Mouse (Mus musculus): Measurements from ENCODE around the gene Ptpn22. TPM values are rescaled to one million over a fixed set of nuclear protein-coding genes. Genes with fewer than 3 reads are reported as not detected.
"Not testable (repeated sequence)": the region's sequence is repeated elsewhere in the genome, so short reads cannot be mapped to it uniquely, and the experiment has no call there.

Ptpn22 gene
- 60.4 and 68.3 TPM in 2 replicates for polyA plus RNA-seq (2012; rRNA removed)

- WGBS = 6% methylated on average over 12 of the region's 12 CpGs
- Histone ChIP-seq H3K4me3 (ENCODE audit: control insufficient read depth, insufficient read depth, low read length) (peak within 1 kb of the TSS; percentile 58), H3K27ac (ENCODE audit: control insufficient read depth, insufficient read depth, low read length) (peak within 1 kb of the TSS; percentile 97), H3K36me3 (ENCODE audit: control insufficient read depth, insufficient read depth, low read length) (no peaks in the 10 kb centered on the region; the same call in 1 of the 2 replicates), H3K4me1 (replicated peaks; ENCODE audit: control insufficient read depth, insufficient read depth, low read length) (peaks cover 13% of the 10 kb centered on the region), H3K27me3 (ENCODE audit: control insufficient read depth, insufficient read depth, low read length) (no peaks in the 10 kb centered on the region)
- no peak for TF ChIP-seq POLR2A (IDR thresholded peaks at IDR 0.05; ENCODE audit: control insufficient read depth, extremely low read depth, insufficient read depth, low read length, poor library complexity)
- no peak for TF ChIP-seq CTCF (IDR thresholded peaks at IDR 0.05; ENCODE audit: borderline replicate concordance, control insufficient read depth, extremely low read depth, insufficient read depth, low read length, poor library complexity)
- DNase-seq = peak; percentile 53
Observed at GRCm38 (mm10) chr3:103858881-103859801, at the start of gene Ptpn22. Gene Ptpn22, plus strand, starts transcription at chr3:103859795.

- Histone ChIP-seq H3K4me1 (replicated peaks; ENCODE audit: control insufficient read depth, insufficient read depth, low read length) (no peaks in the 10 kb centered on the region), H3K36me3 (ENCODE audit: control insufficient read depth, insufficient read depth, low read length) (peaks cover 10% of the 10 kb centered on the region), H3K27ac (ENCODE audit: control insufficient read depth, insufficient read depth, low read length) (peak overlapping the region; percentile 81), H3K27me3 (ENCODE audit: control insufficient read depth, insufficient read depth, low read length) (no peaks in the 10 kb centered on the region), H3K4me3 (ENCODE audit: control insufficient read depth, insufficient read depth, low read length) (peak overlapping the region; percentile 92)
- TF ChIP-seq CTCF (IDR thresholded peaks at IDR 0.05; ENCODE audit: borderline replicate concordance, control insufficient read depth, extremely low read depth, insufficient read depth, low read length, poor library complexity) (no peak), POLR2A (IDR thresholded peaks at IDR 0.05; ENCODE audit: control insufficient read depth, extremely low read depth, insufficient read depth, low read length, poor library complexity) (no peak)
- DNase-seq = no peak
- 3% methylated on average over 14 of the region's 14 CpGs for WGBS
Observed at GRCm38 (mm10) chr3:103809799-103810150, 49.8 kb upstream of the Ptpn22 start.

- 95% methylated on average over 6 of the region's 6 CpGs for WGBS
- Histone ChIP-seq H3K27ac (ENCODE audit: control insufficient read depth, insufficient read depth, low read length) (no peak overlapping the region), H3K4me3 (ENCODE audit: control insufficient read depth, insufficient read depth, low read length) (no peak overlapping the region), H3K27me3 (ENCODE audit: control insufficient read depth, insufficient read depth, low read length) (no peaks in the 10 kb centered on the region), H3K36me3 (ENCODE audit: control insufficient read depth, insufficient read depth, low read length) (peaks cover 15% of the 10 kb centered on the region), H3K4me1 (replicated peaks; ENCODE audit: control insufficient read depth, insufficient read depth, low read length) (no peaks in the 10 kb centered on the region)
- TF ChIP-seq POLR2A (IDR thresholded peaks at IDR 0.05; ENCODE audit: control insufficient read depth, extremely low read depth, insufficient read depth, low read length, poor library complexity) (no peak), CTCF (IDR thresholded peaks at IDR 0.05; ENCODE audit: borderline replicate concordance, control insufficient read depth, extremely low read depth, insufficient read depth, low read length, poor library complexity) (no peak)
- DNase-seq = no peak
Observed at GRCm38 (mm10) chr3:103810967-103811366, 48.6 kb upstream of the Ptpn22 start.

GRCm38 (mm10) chr3:103827548-103827947 lies 32.0 kb upstream of the Ptpn22 start:
- H3K36me3 ChIP-seq (ENCODE audit: control insufficient read depth, insufficient read depth, low read length) = peaks cover 5% of the 10 kb centered on the region
- no peak for TF ChIP-seq CTCF (IDR thresholded peaks at IDR 0.05; ENCODE audit: borderline replicate concordance, control insufficient read depth, extremely low read depth, insufficient read depth, low read length, poor library complexity)
- no peak for TF ChIP-seq POLR2A (IDR thresholded peaks at IDR 0.05; ENCODE audit: control insufficient read depth, extremely low read depth, insufficient read depth, low read length, poor library complexity)
- peak; percentile 31 for DNase-seq
- no peak overlapping the region for H3K27ac ChIP-seq (ENCODE audit: control insufficient read depth, insufficient read depth, low read length)
- no peaks in the 10 kb centered on the region for H3K4me1 ChIP-seq (replicated peaks; ENCODE audit: control insufficient read depth, insufficient read depth, low read length)
- no peaks in the 10 kb centered on the region for H3K27me3 ChIP-seq (ENCODE audit: control insufficient read depth, insufficient read depth, low read length)
- H3K4me3 ChIP-seq (ENCODE audit: control insufficient read depth, insufficient read depth, low read length) = no peak overlapping the region

GRCm38 (mm10) chr3:103829036-103829435 lies 30.6 kb upstream of the Ptpn22 start:
- H3K27me3 ChIP-seq (ENCODE audit: control insufficient read depth, insufficient read depth, low read length) = no peaks in the 10 kb centered on the region
- no peaks in the 10 kb centered on the region for H3K4me1 ChIP-seq (replicated peaks; ENCODE audit: control insufficient read depth, insufficient read depth, low read length)
- DNase-seq = no peak
- no peak for TF ChIP-seq POLR2A (IDR thresholded peaks at IDR 0.05; ENCODE audit: control insufficient read depth, extremely low read depth, insufficient read depth, low read length, poor library complexity)
- no peak for TF ChIP-seq CTCF (IDR thresholded peaks at IDR 0.05; ENCODE audit: borderline replicate concordance, control insufficient read depth, extremely low read depth, insufficient read depth, low read length, poor library complexity)
- no peak overlapping the region for H3K4me3 ChIP-seq (ENCODE audit: control insufficient read depth, insufficient read depth, low read length)
- no peak overlapping the region for H3K27ac ChIP-seq (ENCODE audit: control insufficient read depth, insufficient read depth, low read length)
- WGBS = 92% methylated on average over 3 of the region's 3 CpGs
- H3K36me3 ChIP-seq (ENCODE audit: control insufficient read depth, insufficient read depth, low read length) = no peaks in the 10 kb centered on the region

GRCm38 (mm10) chr3:103830681-103831080 lies 28.9 kb upstream of the Ptpn22 start:
- not testable (repeated sequence) for H3K27ac ChIP-seq (ENCODE audit: control insufficient read depth, insufficient read depth, low read length); H3K4me1 ChIP-seq (replicated peaks; ENCODE audit: control insufficient read depth, insufficient read depth, low read length); DNase-seq; H3K4me3 ChIP-seq (ENCODE audit: control insufficient read depth, insufficient read depth, low read length); H3K36me3 ChIP-seq (ENCODE audit: control insufficient read depth, insufficient read depth, low read length); H3K27me3 ChIP-seq (ENCODE audit: control insufficient read depth, insufficient read depth, low read length)
- 84% methylated on average over 1 of the region's 1 CpGs for WGBS

Data from thymus, adult 2 months (tissue).